Mouse (Mus musculus): Measurements from ENCODE around the gene Anks1b. TPM values are rescaled to one million over a fixed set of nuclear protein-coding genes. Genes with fewer than 3 reads are reported as not detected.

The Anks1b gene
- polyA plus RNA-seq, 1 experiment from 2014 or later, result 78.3 TPM

DNA sequence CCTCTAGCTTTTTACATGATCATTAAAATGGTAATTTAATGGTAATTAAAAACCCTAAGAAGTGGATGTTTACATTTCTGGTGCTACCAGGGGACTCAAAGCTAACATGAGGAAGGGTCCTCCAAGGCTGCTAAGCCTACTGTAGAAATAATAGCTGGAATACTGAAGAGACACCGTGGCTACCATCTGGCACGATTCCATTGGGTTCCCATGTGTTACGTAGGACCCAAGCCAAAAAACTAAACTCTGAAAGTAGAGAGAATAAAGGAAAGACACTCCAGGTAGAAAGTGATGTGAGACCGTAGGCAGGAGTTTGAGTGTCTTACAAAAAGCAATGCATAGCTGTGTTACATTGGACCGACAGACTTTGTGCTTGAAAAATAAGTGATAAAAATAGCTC is 317.1 kb downstream of the Anks1b start:
- 44% methylated on average over 5 of the region's 5 CpGs for whole genome bisulfite sequencing
- H3K4me2 ChIP-seq (ENCODE audit: low read length), result no peak overlapping the region

DNA sequence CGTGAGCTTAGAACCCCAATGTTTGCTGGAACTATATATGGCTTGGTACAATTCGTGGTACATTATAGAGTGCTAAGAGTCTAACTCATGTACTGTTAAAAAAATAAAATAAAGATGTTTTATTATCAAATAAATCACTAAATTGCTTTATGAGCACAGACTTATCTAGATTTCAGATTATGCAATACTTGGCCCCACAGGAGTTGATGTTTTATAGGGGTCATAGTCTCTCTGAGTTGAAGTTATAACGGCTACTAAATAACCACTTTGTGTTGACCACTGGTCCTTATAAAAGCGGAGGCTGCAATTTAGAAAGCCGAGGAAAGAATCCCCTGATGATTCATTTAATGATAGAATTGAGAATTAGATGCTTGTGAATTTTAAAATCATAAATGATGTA is 323.6 kb downstream of the Anks1b start:
- no peak for ATAC-seq
- WGBS, result 87% methylated on average over 5 of the region's 5 CpGs
- Histone ChIP-seq H3K4me3 (ENCODE audit: low read length) (no peak overlapping the region), H3K4me2 (ENCODE audit: low read length) (no peak overlapping the region), H3K27me3 (replicated peaks; ENCODE audit: control insufficient read depth, insufficient read depth, low read length) (no peaks in the 10 kb centered on the region), H3K36me3 (ENCODE audit: control insufficient read depth, insufficient read depth, low read length) (no peaks in the 10 kb centered on the region), H3K9ac (ENCODE audit: low read depth, low read length) (no peak overlapping the region), H3K27ac (ENCODE audit: low read depth, low read length) (no peak overlapping the region), H3K4me1 (ENCODE audit: control insufficient read depth, insufficient read depth, low read depth, low read length) (no peaks in the 10 kb centered on the region), H3K9me3 (ENCODE audit: control insufficient read depth, low read length) (no peaks in the 10 kb centered on the region)

More for the DNA sequence above, 317.1 kb downstream of the Anks1b start:
- no peaks in the 10 kb centered on the region for H3K27me3 ChIP-seq (replicated peaks; ENCODE audit: control insufficient read depth, insufficient read depth, low read length)
- no peaks in the 10 kb centered on the region for H3K36me3 ChIP-seq (ENCODE audit: control insufficient read depth, insufficient read depth, low read length)
- no peak overlapping the region for H3K9ac ChIP-seq (ENCODE audit: low read depth, low read length)
- no peaks in the 10 kb centered on the region for H3K4me1 ChIP-seq (ENCODE audit: control insufficient read depth, insufficient read depth, low read depth, low read length)
- H3K9me3 ChIP-seq (ENCODE audit: control insufficient read depth, low read length), result no peaks in the 10 kb centered on the region
- no peak overlapping the region for H3K4me3 ChIP-seq (ENCODE audit: low read length)
- H3K27ac ChIP-seq (ENCODE audit: low read depth, low read length), result no peak overlapping the region
- no peak for ATAC-seq

DNA sequence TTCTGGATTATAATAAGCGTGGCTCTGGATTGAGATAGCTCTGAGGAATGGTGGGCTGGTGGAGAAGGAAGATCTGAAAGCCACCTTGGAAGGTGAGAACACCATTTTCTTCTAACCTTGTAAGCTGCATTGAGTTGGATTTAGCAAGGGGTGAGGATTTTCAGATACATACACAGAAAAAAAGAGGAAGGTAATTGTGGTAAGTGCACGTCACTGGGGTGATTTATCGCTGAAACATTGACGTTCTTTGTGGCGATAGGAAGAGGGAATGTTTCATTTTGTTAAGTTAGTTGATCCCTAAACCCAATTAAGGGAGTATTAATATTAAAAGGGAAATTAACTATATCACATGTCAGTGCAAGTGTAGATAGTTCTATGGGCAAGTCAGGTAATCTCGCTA is 336.7 kb downstream of the Anks1b start:
- no peak overlapping the region for H3K27ac ChIP-seq (ENCODE audit: low read depth, low read length)
- no peaks in the 10 kb centered on the region for H3K4me1 ChIP-seq (ENCODE audit: control insufficient read depth, insufficient read depth, low read depth, low read length)
- no peaks in the 10 kb centered on the region for H3K9me3 ChIP-seq (ENCODE audit: control insufficient read depth, low read length)
- ATAC-seq, result no peak
- H3K36me3 ChIP-seq (ENCODE audit: control insufficient read depth, insufficient read depth, low read length), result no peaks in the 10 kb centered on the region
- WGBS, result 93% methylated on average over 6 of the region's 6 CpGs
- no peaks in the 10 kb centered on the region for H3K27me3 ChIP-seq (replicated peaks; ENCODE audit: control insufficient read depth, insufficient read depth, low read length)
- no peak overlapping the region for H3K9ac ChIP-seq (ENCODE audit: low read depth, low read length)
- H3K4me2 ChIP-seq (ENCODE audit: low read length), result no peak overlapping the region
- no peak overlapping the region for H3K4me3 ChIP-seq (ENCODE audit: low read length)

DNA sequence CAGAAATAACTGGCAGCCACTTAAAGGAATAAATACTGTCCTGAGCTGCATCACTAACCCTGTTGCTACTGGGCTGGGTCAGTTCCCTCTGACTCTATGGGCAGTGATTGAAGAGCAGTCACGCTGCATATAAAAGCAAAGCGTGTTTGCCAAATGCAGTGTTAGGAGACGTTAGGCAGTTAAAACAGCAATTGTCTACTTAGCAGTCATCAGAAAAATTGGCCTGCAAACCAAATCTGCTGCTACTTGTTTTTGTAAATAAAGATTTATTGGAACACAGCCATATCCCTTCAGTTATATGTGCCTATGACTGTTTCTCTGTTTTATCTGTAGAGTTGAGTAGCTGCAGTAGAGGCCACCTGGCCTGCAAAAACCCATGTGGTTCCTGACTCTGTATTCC is 347.2 kb downstream of the Anks1b start:
- Histone ChIP-seq H3K27me3 (replicated peaks; ENCODE audit: control insufficient read depth, insufficient read depth, low read length) (no peaks in the 10 kb centered on the region), H3K36me3 (ENCODE audit: control insufficient read depth, insufficient read depth, low read length) (no peaks in the 10 kb centered on the region), H3K4me2 (ENCODE audit: low read length) (no peak overlapping the region), H3K4me1 (ENCODE audit: control insufficient read depth, insufficient read depth, low read depth, low read length) (no peaks in the 10 kb centered on the region), H3K27ac (ENCODE audit: low read depth, low read length) (no peak overlapping the region), H3K9ac (ENCODE audit: low read depth, low read length) (no peak overlapping the region), H3K9me3 (ENCODE audit: control insufficient read depth, low read length) (no peaks in the 10 kb centered on the region), H3K4me3 (ENCODE audit: low read length) (no peak overlapping the region)
- WGBS, result 59% methylated on average over 3 of the region's 3 CpGs
- no peak for ATAC-seq

DNA sequence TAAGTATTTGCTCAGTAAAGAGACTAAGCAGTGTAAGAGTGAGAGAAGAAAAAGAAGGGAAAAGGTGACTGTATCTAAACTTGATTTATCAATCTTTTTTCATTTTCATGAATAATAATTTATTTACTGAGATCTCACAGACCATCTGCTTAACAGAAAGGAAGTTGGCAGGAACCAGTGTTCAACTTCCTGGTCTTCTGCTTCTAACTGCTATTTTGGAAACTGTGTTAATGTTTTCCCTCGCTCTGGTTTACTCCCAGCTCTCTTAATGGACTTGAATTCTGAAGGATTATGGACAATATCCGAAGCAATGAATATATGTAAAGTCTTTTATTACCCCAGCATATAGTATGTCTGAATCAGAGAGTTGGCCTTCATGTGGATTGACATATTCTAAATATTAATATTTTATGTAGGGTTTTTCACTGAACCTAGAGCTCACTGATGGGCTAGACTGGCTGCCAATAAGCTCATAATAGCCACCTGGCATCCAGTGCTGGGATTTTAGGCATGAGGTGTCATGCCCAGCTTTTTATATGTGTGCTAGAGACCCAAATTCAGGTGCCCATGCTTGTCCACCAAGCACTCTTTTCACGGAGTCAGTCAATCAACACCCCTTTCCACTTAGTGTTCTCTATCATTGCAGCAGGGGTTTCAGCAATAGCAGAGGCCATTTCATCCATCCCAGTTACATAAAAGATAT is 349.6 kb downstream of the Anks1b start:
- Histone ChIP-seq H3K27ac (ENCODE audit: low read depth, low read length) (no peak overlapping the region), H3K4me2 (ENCODE audit: low read length) (no peak overlapping the region), H3K27me3 (replicated peaks; ENCODE audit: control insufficient read depth, insufficient read depth, low read length) (no peaks in the 10 kb centered on the region), H3K36me3 (ENCODE audit: control insufficient read depth, insufficient read depth, low read length) (no peaks in the 10 kb centered on the region), H3K4me3 (ENCODE audit: low read length) (no peak overlapping the region), H3K4me1 (ENCODE audit: control insufficient read depth, insufficient read depth, low read depth, low read length) (no peaks in the 10 kb centered on the region), H3K9ac (ENCODE audit: low read depth, low read length) (no peak overlapping the region), H3K9me3 (ENCODE audit: control insufficient read depth, low read length) (no peaks in the 10 kb centered on the region)
- WGBS, result 80% methylated on average over 3 of the region's 3 CpGs
- ATAC-seq, result no peak

DNA sequence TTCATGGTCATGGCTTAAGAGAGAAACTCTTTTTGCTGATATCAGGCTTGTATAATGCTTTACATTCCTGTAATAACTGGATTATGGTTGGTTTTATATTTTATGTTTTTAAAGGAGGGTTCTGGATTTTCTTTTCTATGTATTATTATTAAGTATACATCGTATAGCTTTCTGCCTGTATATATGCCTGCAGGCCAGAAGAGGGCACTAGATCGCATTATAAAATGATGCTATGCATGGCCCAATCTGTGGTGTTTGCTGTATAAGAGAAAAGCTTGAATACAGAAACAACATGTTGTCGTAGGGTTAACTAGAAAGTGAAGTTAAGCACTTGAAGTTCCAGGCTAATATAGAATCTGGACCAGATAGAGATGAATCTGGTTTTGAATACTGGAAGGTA is 362.0 kb downstream of the Anks1b start:
- Histone ChIP-seq H3K9ac (ENCODE audit: low read depth, low read length) (no peak overlapping the region), H3K27ac (ENCODE audit: low read depth, low read length) (no peak overlapping the region), H3K9me3 (ENCODE audit: control insufficient read depth, low read length) (no peaks in the 10 kb centered on the region), H3K36me3 (ENCODE audit: control insufficient read depth, insufficient read depth, low read length) (no peaks in the 10 kb centered on the region), H3K4me1 (ENCODE audit: control insufficient read depth, insufficient read depth, low read depth, low read length) (no peaks in the 10 kb centered on the region), H3K27me3 (replicated peaks; ENCODE audit: control insufficient read depth, insufficient read depth, low read length) (no peaks in the 10 kb centered on the region), H3K4me3 (ENCODE audit: low read length) (no peak overlapping the region), H3K4me2 (ENCODE audit: low read length) (no peak overlapping the region)
- ATAC-seq, result no peak
- WGBS, result 86% methylated on average over 3 of the region's 3 CpGs

DNA sequence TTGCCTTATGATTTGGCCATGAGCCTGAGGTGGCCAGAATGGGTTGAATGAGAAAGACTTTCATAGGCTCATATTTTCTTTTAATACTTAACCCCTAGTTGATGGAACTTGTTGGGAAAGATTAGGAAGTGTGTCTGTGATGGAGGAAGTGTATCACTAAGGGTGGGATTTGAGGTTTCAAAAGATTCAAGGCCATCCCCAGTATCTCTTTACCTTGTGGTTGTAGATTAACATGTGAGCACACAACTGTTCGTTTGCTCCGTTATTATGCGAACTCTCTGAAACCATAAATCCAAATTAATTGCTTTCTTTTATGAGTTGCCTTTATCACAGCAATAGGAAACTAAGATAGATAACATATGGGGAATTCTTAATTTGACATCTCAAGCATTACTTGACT is 364.0 kb downstream of the Anks1b start:
- Histone ChIP-seq H3K27ac (ENCODE audit: low read depth, low read length) (no peak overlapping the region), H3K9ac (ENCODE audit: low read depth, low read length) (no peak overlapping the region), H3K36me3 (ENCODE audit: control insufficient read depth, insufficient read depth, low read length) (no peaks in the 10 kb centered on the region), H3K4me1 (ENCODE audit: control insufficient read depth, insufficient read depth, low read depth, low read length) (no peaks in the 10 kb centered on the region), H3K9me3 (ENCODE audit: control insufficient read depth, low read length) (no peaks in the 10 kb centered on the region), H3K4me3 (ENCODE audit: low read length) (no peak overlapping the region), H3K27me3 (replicated peaks; ENCODE audit: control insufficient read depth, insufficient read depth, low read length) (no peaks in the 10 kb centered on the region), H3K4me2 (ENCODE audit: low read length) (no peak overlapping the region)
- 98% methylated on average over 3 of the region's 3 CpGs for WGBS
- ATAC-seq, result no peak

DNA sequence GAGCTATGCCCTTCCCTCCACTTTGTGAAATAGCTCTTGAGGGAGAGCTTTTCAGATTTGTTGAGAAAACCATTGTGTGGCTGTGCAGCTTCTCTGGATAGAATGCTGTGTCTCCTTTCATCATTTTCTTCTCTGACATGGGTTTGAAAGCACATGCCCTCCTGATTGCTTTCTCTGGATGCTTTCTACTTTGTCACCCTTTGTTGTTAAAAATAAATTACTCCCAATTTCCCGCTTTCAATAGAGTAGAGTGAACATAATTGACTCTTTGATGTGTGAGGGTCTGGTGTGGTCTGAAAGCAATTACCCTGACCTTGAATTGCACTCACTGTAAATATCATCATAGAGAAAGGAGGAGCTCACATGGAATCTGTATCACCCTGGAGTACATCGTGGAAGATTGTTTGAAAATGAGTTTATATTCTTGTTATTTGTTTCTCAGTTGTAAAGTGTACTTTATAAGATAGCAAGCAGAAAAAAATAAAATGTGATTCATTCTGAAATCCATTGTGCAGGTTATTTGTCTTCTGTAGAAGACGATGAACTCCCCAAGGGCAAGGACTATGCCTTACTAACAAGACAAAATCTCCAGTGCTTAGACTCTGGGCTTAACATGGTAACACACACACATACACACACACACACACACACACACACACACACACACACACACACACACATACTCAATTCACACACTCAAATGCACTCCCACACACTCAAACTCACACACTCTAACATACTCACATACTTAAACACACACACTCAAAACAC is 385.8 kb downstream of the Anks1b start:
- 43% methylated on average over 3 of the region's 3 CpGs for WGBS
- H3K36me3 ChIP-seq (ENCODE audit: control insufficient read depth, insufficient read depth, low read length), result no peaks in the 10 kb centered on the region
- no peak overlapping the region for H3K4me2 ChIP-seq (ENCODE audit: low read length)
- no peak overlapping the region for H3K4me3 ChIP-seq (ENCODE audit: low read length)
- no peak overlapping the region for H3K9ac ChIP-seq (ENCODE audit: low read depth, low read length)
- no peaks in the 10 kb centered on the region for H3K9me3 ChIP-seq (ENCODE audit: control insufficient read depth, low read length)
- H3K4me1 ChIP-seq (ENCODE audit: control insufficient read depth, insufficient read depth, low read depth, low read length), result no peaks in the 10 kb centered on the region
- H3K27ac ChIP-seq (ENCODE audit: low read depth, low read length), result no peak overlapping the region
- H3K27me3 ChIP-seq (replicated peaks; ENCODE audit: control insufficient read depth, insufficient read depth, low read length), result no peaks in the 10 kb centered on the region
- ATAC-seq, result no peak

DNA sequence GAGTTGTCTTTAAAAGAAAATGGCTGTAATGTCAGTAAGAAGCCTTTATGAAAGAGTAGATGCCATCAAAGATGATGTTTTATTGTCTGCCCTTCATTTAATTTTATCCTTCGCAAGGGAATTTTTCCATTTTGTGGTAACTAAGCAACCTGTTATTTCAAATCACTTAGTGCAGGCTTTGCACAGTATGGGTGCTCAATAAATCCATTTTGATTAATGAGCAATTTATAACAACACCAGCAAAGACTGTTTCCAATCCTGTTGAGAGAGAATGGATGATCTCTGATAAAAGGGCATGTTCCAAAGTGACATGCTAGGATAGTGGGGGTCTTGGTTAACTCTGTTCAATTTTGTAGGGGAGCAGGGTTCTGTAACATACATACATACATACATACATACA is 398.0 kb downstream of the Anks1b start:
- H3K36me3 ChIP-seq (ENCODE audit: control insufficient read depth, insufficient read depth, low read length), result no peaks in the 10 kb centered on the region
- H3K4me1 ChIP-seq (ENCODE audit: control insufficient read depth, insufficient read depth, low read depth, low read length), result no peaks in the 10 kb centered on the region
- WGBS, result 40% methylated on average over 1 of the region's 1 CpGs
- H3K9ac ChIP-seq (ENCODE audit: low read depth, low read length), result no peak overlapping the region
- ATAC-seq, result peak; percentile 67
- H3K4me2 ChIP-seq (ENCODE audit: low read length), result no peak overlapping the region
- no peaks in the 10 kb centered on the region for H3K27me3 ChIP-seq (replicated peaks; ENCODE audit: control insufficient read depth, insufficient read depth, low read length)
- no peak overlapping the region for H3K4me3 ChIP-seq (ENCODE audit: low read length)
- no peak overlapping the region for H3K27ac ChIP-seq (ENCODE audit: low read depth, low read length)
- H3K9me3 ChIP-seq (ENCODE audit: control insufficient read depth, low read length), result no peaks in the 10 kb centered on the region

Measured in hindbrain, embryonic 16.5 days (tissue).